Mouse (Mus musculus) lung, embryonic 16.5 days (tissue): ENCODE results near the gene Zdhhc19. TPM values are rescaled to one million over a fixed set of nuclear protein-coding genes. Genes with fewer than 3 reads are reported as not detected.
"Not testable (repeated sequence)": the region's sequence is repeated elsewhere in the genome, so short reads cannot be mapped to it uniquely, and the experiment has no call there.

Experiments used
- ATAC-seq: fragments of 200-750 bp; cut with Nextera tagmentation; 2 replicates; pipeline ENCODE4 v1.8.0; 2017; ENCODE audit warnings: low read depth, mild to moderate bottlenecking, moderate library complexity
- H3K27ac ChIP-seq: fragments of 300-500 bp; sonication (generic); 2 replicates; pipeline ENCODE4 v1.5.1; 2014; ENCODE audit warnings: mild to moderate bottlenecking, control low read depth, low read length
- H3K27me3 ChIP-seq: fragments of 300-500 bp; sonication (generic); 2 replicates; pipeline ENCODE4 v1.6.1; 2014; ENCODE audit warnings: low read depth, low read length, mixed read lengths; ENCODE audit not compliant: control insufficient read depth, insufficient read depth
- H3K36me3 ChIP-seq: fragments of 300-500 bp; sonication (generic); 2 replicates; pipeline ENCODE4 v1.6.1; 2014; ENCODE audit warnings: low read length; ENCODE audit not compliant: control insufficient read depth, insufficient read depth
- H3K4me1 ChIP-seq: fragments of 300-500 bp; sonication (generic); replicated peaks from 2 replicates; pipeline ENCODE4 v1.6.1; 2014; ENCODE audit warnings: low read length, mixed read lengths; ENCODE audit not compliant: control insufficient read depth, insufficient read depth
- H3K4me2 ChIP-seq: fragments of 300-500 bp; sonication (generic); 2 replicates; pipeline ENCODE4 v1.6.1; 2014; ENCODE audit warnings: low read depth, low read length, control low read depth
- H3K4me3 ChIP-seq: fragments of 300-500 bp; sonication (generic); 2 replicates; pipeline ENCODE4 v1.5.1; 2014; ENCODE audit warnings: mild to moderate bottlenecking, low read length, control low read depth
- H3K9ac ChIP-seq: fragments of 300-500 bp; sonication (generic); 2 replicates; pipeline ENCODE4 v1.6.1; 2014; ENCODE audit warnings: low read length, control low read depth
- H3K9me3 ChIP-seq: fragments of 300-500 bp; sonication (generic); 2 replicates; pipeline ENCODE4 v1.6.1; 2016; ENCODE audit warnings: low read length; ENCODE audit not compliant: control insufficient read depth
- WGBS: fragments of 180-500 bp; shearing (Covaris S2); extraction: QIAGEN DNeasy Blood & Tissue Kit; methylation state at CpG from one replicate; pipeline ENCODE4 v1.1.7; 2014; 5-methylcytosine and 5-hydroxymethylcytosine counted together
- polyA plus RNA-seq: library from polyadenylated mRNA; unstranded; fragments of >200 nt; fragmentation: Nextera tagmentation; extraction: Ambion mirVana; gene quantifications from 2 replicates; pipeline ENCODE4 v1.2.1, GENCODE M21; 2015

The Zdhhc19 gene
- polyA plus RNA-seq, 1 experiment from 2014 or later: not detected

- Histone ChIP-seq H3K27ac (no peak overlapping the region), H3K4me1 (no peaks in the 10 kb centered on the region), H3K27me3 (no peaks in the 10 kb centered on the region), H3K4me3 (no peak overlapping the region), H3K9ac (no peak overlapping the region), H3K9me3 (no peaks in the 10 kb centered on the region), H3K4me2 (no peak overlapping the region), H3K36me3 (no peaks in the 10 kb centered on the region)
- 35% methylated on average over 2 of the region's 2 CpGs for WGBS
- ATAC-seq: no peak
Measured at GRCm38 (mm10) chr16:32479415-32479814, 16.6 kb upstream of the Zdhhc19 start.

- 18% methylated on average over 7 of the region's 7 CpGs for WGBS
Measured at GRCm38 (mm10) chr16:32484431-32484871, 11.6 kb upstream of the Zdhhc19 start.

GRCm38 (mm10) chr16:32485209-32485608 is 10.9 kb upstream of the Zdhhc19 start:
- no peak overlapping the region for H3K27ac ChIP-seq
- H3K27me3 ChIP-seq: no peaks in the 10 kb centered on the region
- H3K4me1 ChIP-seq: peaks cover 5% of the 10 kb centered on the region
- no peaks in the 10 kb centered on the region for H3K36me3 ChIP-seq
- ATAC-seq: no peak
- no peaks in the 10 kb centered on the region for H3K9me3 ChIP-seq
- no peak overlapping the region for H3K4me2 ChIP-seq
- 53% methylated on average over 2 of the region's 2 CpGs for WGBS
- no peak overlapping the region for H3K4me3 ChIP-seq
- H3K9ac ChIP-seq: no peak overlapping the region

More at GRCm38 (mm10) chr16:32484431-32484871, 11.6 kb upstream of the Zdhhc19 start:
- Histone ChIP-seq H3K9ac (no peak overlapping the region), H3K9me3 (no peaks in the 10 kb centered on the region), H3K27me3 (no peaks in the 10 kb centered on the region), H3K4me2 (no peak overlapping the region), H3K4me1 (peaks cover 5% of the 10 kb centered on the region), H3K4me3 (no peak overlapping the region), H3K36me3 (no peaks in the 10 kb centered on the region), H3K27ac (no peak overlapping the region)
- no peak for ATAC-seq

- peaks cover 5% of the 10 kb centered on the region for H3K4me1 ChIP-seq
- H3K4me3 ChIP-seq: no peak overlapping the region
- H3K4me2 ChIP-seq: no peak overlapping the region
- H3K36me3 ChIP-seq: no peaks in the 10 kb centered on the region
- H3K9ac ChIP-seq: no peak overlapping the region
- H3K27me3 ChIP-seq: no peaks in the 10 kb centered on the region
- ATAC-seq: no peak
- WGBS: 72% methylated on average over 6 of the region's 6 CpGs
- no peak overlapping the region for H3K27ac ChIP-seq
- no peaks in the 10 kb centered on the region for H3K9me3 ChIP-seq
Measured at GRCm38 (mm10) chr16:32486046-32486445, 10.0 kb upstream of the Zdhhc19 start.

- no peaks in the 10 kb centered on the region for H3K36me3 ChIP-seq
- no peaks in the 10 kb centered on the region for H3K27me3 ChIP-seq
- WGBS: 25% methylated on average over 15 of the region's 15 CpGs
- H3K4me2 ChIP-seq: 0 out of 2 replicates have a peak within 1 kb of the TSS, but pooled peaks have one; percentile 27
- H3K4me1 ChIP-seq: peaks cover 5% of the 10 kb centered on the region
- no peak within 1 kb of the TSS for H3K27ac ChIP-seq
- H3K9ac ChIP-seq: no peak within 1 kb of the TSS
- H3K4me3 ChIP-seq: no peak within 1 kb of the TSS
- no peaks in the 10 kb centered on the region for H3K9me3 ChIP-seq
- ATAC-seq: peak; percentile 54
Measured at GRCm38 (mm10) chr16:32487234-32488111, 8.6 kb upstream of the Zdhhc19 start, which contains the start of gene Slc51a. Gene Slc51a (minus strand): TSS chr16:32487879.

- WGBS: 82% methylated on average over 3 of the region's 3 CpGs
- H3K27ac ChIP-seq: no peak overlapping the region
- H3K4me2 ChIP-seq: no peak overlapping the region
- no peak overlapping the region for H3K4me3 ChIP-seq
- no peaks in the 10 kb centered on the region for H3K9me3 ChIP-seq
- no peak overlapping the region for H3K9ac ChIP-seq
- H3K36me3 ChIP-seq: no peaks in the 10 kb centered on the region
- H3K4me1 ChIP-seq: peaks cover 5% of the 10 kb centered on the region
- ATAC-seq: no peak
- no peaks in the 10 kb centered on the region for H3K27me3 ChIP-seq
Measured at GRCm38 (mm10) chr16:32488939-32489338, 7.1 kb upstream of the Zdhhc19 start.

GRCm38 (mm10) chr16:32494371-32494770 is 1.7 kb upstream of the Zdhhc19 start:
- 58% methylated on average over 6 of the region's 6 CpGs for WGBS
- ATAC-seq, H3K9ac ChIP-seq, H3K36me3 ChIP-seq, H3K4me3 ChIP-seq, H3K27me3 ChIP-seq, H3K9me3 ChIP-seq, H3K27ac ChIP-seq, H3K4me1 ChIP-seq, H3K4me2 ChIP-seq: not testable (repeated sequence)

- Histone ChIP-seq H3K36me3 (no peaks in the 10 kb centered on the region), H3K9me3 (no peaks in the 10 kb centered on the region), H3K4me2 (peak overlapping the region; percentile 76), H3K27me3 (no peaks in the 10 kb centered on the region), H3K9ac (no peak overlapping the region), H3K4me3 (no peak overlapping the region), H3K4me1 (no peaks in the 10 kb centered on the region; the same call in 1 of the 2 replicates), H3K27ac (no peak overlapping the region)
- no peak for ATAC-seq
- WGBS: 56% methylated on average over 13 of the region's 13 CpGs
Measured at GRCm38 (mm10) chr16:32498996-32499395, 2.9 kb downstream of the Zdhhc19 start.

- Histone ChIP-seq H3K4me3 (peak overlapping the region; percentile 46), H3K9ac (peak overlapping the region; percentile 56)
Measured at GRCm38 (mm10) chr16:32499430-32500037, 3.5 kb downstream of the Zdhhc19 start.

More at GRCm38 (mm10) chr16:32499430-32500037, 3.5 kb downstream of the Zdhhc19 start:
- Histone ChIP-seq H3K4me2 (peak overlapping the region; percentile 76), H3K36me3 (no peaks in the 10 kb centered on the region), H3K27me3 (no peaks in the 10 kb centered on the region), H3K9me3 (no peaks in the 10 kb centered on the region), H3K27ac (no peak overlapping the region), H3K4me1 (no peaks in the 10 kb centered on the region; the same call in 1 of the 2 replicates)
- peak; percentile 91 for ATAC-seq
- 8% methylated on average over 22 of the region's 22 CpGs for WGBS
